Mouse (Mus musculus) embryonic facial prominence, embryonic 15.5 days (tissue): Measurements from ENCODE around the gene Zdhhc14. TPM values are rescaled to one million over a fixed set of nuclear protein-coding genes. Genes with fewer than 3 reads are reported as not detected.

Experiments
- ATAC-seq: fragments of 200-750 bp; cut with Nextera tagmentation; 2 replicates; pipeline ENCODE4 v1.8.0; 2017; ENCODE audit warnings: low read depth, moderate TSS enrichment; ENCODE audit not compliant: insufficient number of reproducible peaks, low FRiP score, low TSS enrichment
- H3K27ac ChIP-seq: fragments of 300-500 bp; sonication (generic); replicated peaks from 2 replicates; pipeline ENCODE4 v1.5.1; 2015; ENCODE audit warnings: mild to moderate bottlenecking, inconsistent platforms
- H3K27me3 ChIP-seq: fragments of 300-500 bp; sonication (generic); 2 replicates; pipeline ENCODE4 v1.6.1; 2015; ENCODE audit warnings: inconsistent platforms
- H3K36me3 ChIP-seq: fragments of 300-500 bp; sonication (generic); 2 replicates; pipeline ENCODE4 v1.6.1; 2015; ENCODE audit warnings: mild to moderate bottlenecking, inconsistent platforms
- H3K4me1 ChIP-seq: fragments of 300-500 bp; sonication (generic); 2 replicates; pipeline ENCODE4 v1.6.1; 2015; ENCODE audit warnings: inconsistent platforms
- H3K4me2 ChIP-seq: fragments of 300-500 bp; sonication (generic); replicated peaks from 2 replicates; pipeline ENCODE4 v1.6.1; 2015; ENCODE audit warnings: mild to moderate bottlenecking, inconsistent platforms
- H3K4me3 ChIP-seq: fragments of 300-500 bp; sonication (generic); replicated peaks from 2 replicates; pipeline ENCODE4 v1.5.1; 2015; ENCODE audit warnings: mild to moderate bottlenecking, inconsistent platforms
- H3K9ac ChIP-seq: fragments of 300-500 bp; sonication (generic); 2 replicates; pipeline ENCODE4 v1.6.1; 2015; ENCODE audit warnings: inconsistent platforms
- H3K9me3 ChIP-seq: fragments of 300-500 bp; sonication (generic); replicated peaks from 2 replicates; pipeline ENCODE4 v1.6.1; 2016; ENCODE audit warnings: inconsistent platforms
- WGBS: fragments of 180-500 bp; shearing (Covaris S2); methylation state at CpG from one replicate; pipeline ENCODE4 v1.1.7; 2015; 5-methylcytosine and 5-hydroxymethylcytosine counted together
- polyA plus RNA-seq: library from polyadenylated mRNA; unstranded; fragments of >200 nt; fragmentation: Nextera tagmentation; extraction: Ambion mirVana; gene quantifications from 2 replicates; pipeline ENCODE4 v1.2.1, GENCODE M21; 2015

Zdhhc14 gene
- polyA plus RNA-seq, 1 experiment from 2014 or later: 5.2 TPM

- Histone ChIP-seq H3K4me1 (0 out of 2 replicates have a peak, but pooled peaks cover 5% of the 10 kb centered on the region), H3K9ac (no peak overlapping the region), H3K36me3 (no peaks in the 10 kb centered on the region), H3K9me3 (no peaks in the 10 kb centered on the region), H3K27me3 (no peaks in the 10 kb centered on the region), H3K4me2 (no peak overlapping the region), H3K4me3 (no peak overlapping the region), H3K27ac (no peak overlapping the region)
- 37% methylated on average over 7 of the region's 7 CpGs for WGBS
- no peak for ATAC-seq
Observed at GRCm38 (mm10) chr17:5668981-5669380, 176.6 kb downstream of the Zdhhc14 start.

GRCm38 (mm10) chr17:5675951-5676350, 183.6 kb downstream of the Zdhhc14 start:
- H3K4me3 ChIP-seq: no peak overlapping the region
- no peak overlapping the region for H3K27ac ChIP-seq
- ATAC-seq: no peak
- no peak overlapping the region for H3K4me2 ChIP-seq
- H3K9me3 ChIP-seq: no peaks in the 10 kb centered on the region
- 83% methylated on average over 8 of the region's 8 CpGs for WGBS
- H3K36me3 ChIP-seq: no peaks in the 10 kb centered on the region
- peaks cover 7% of the 10 kb centered on the region; the same call in 1 of the 2 replicates for H3K4me1 ChIP-seq
- no peaks in the 10 kb centered on the region for H3K27me3 ChIP-seq
- H3K9ac ChIP-seq: no peak overlapping the region

- H3K36me3 ChIP-seq: no peaks in the 10 kb centered on the region
- H3K27ac ChIP-seq: no peak overlapping the region
- no peaks in the 10 kb centered on the region for H3K27me3 ChIP-seq
- H3K9me3 ChIP-seq: no peaks in the 10 kb centered on the region
- H3K4me1 ChIP-seq: peaks cover 7% of the 10 kb centered on the region; the same call in 1 of the 2 replicates
- ATAC-seq: no peak
- no peak overlapping the region for H3K4me2 ChIP-seq
- H3K4me3 ChIP-seq: no peak overlapping the region
- no peak overlapping the region for H3K9ac ChIP-seq
- WGBS: 21% methylated on average over 1 of the region's 1 CpGs
Observed at GRCm38 (mm10) chr17:5679315-5679714, 187.0 kb downstream of the Zdhhc14 start.

- H3K9me3 ChIP-seq: no peaks in the 10 kb centered on the region
- 90% methylated on average over 7 of the region's 7 CpGs for WGBS
- no peaks in the 10 kb centered on the region for H3K27me3 ChIP-seq
- no peak overlapping the region for H3K4me2 ChIP-seq
- H3K4me3 ChIP-seq: no peak overlapping the region
- H3K27ac ChIP-seq: no peak overlapping the region
- H3K9ac ChIP-seq: no peak overlapping the region
- H3K36me3 ChIP-seq: no peaks in the 10 kb centered on the region
- no peak for ATAC-seq
- H3K4me1 ChIP-seq: no peaks in the 10 kb centered on the region
Observed at GRCm38 (mm10) chr17:5685324-5685723, 193.0 kb downstream of the Zdhhc14 start.

GRCm38 (mm10) chr17:5687810-5688209, 195.5 kb downstream of the Zdhhc14 start:
- 79% methylated on average over 4 of the region's 4 CpGs for WGBS
- H3K4me3 ChIP-seq: no peak overlapping the region
- no peaks in the 10 kb centered on the region for H3K9me3 ChIP-seq
- H3K4me2 ChIP-seq: no peak overlapping the region
- no peaks in the 10 kb centered on the region for H3K36me3 ChIP-seq
- no peaks in the 10 kb centered on the region for H3K27me3 ChIP-seq
- H3K4me1 ChIP-seq: no peaks in the 10 kb centered on the region
- H3K9ac ChIP-seq: no peak overlapping the region
- ATAC-seq: no peak
- no peak overlapping the region for H3K27ac ChIP-seq

- no peak overlapping the region for H3K4me2 ChIP-seq
- H3K4me1 ChIP-seq: 0 out of 2 replicates have a peak, but pooled peaks cover 3% of the 10 kb centered on the region
- WGBS: 87% methylated on average over 2 of the region's 2 CpGs
Observed at GRCm38 (mm10) chr17:5688222-5688621, 195.9 kb downstream of the Zdhhc14 start.

GRCm38 (mm10) chr17:5688669-5689068, 196.3 kb downstream of the Zdhhc14 start:
- Histone ChIP-seq H3K4me3 (no peak overlapping the region), H3K27me3 (no peaks in the 10 kb centered on the region), H3K9me3 (no peaks in the 10 kb centered on the region), H3K9ac (no peak overlapping the region), H3K4me2 (no peak overlapping the region), H3K36me3 (no peaks in the 10 kb centered on the region), H3K4me1 (0 out of 2 replicates have a peak, but pooled peaks cover 3% of the 10 kb centered on the region), H3K27ac (no peak overlapping the region)
- no peak for ATAC-seq

More at GRCm38 (mm10) chr17:5688222-5688621, 195.9 kb downstream of the Zdhhc14 start:
- no peak overlapping the region for H3K4me3 ChIP-seq
- H3K27ac ChIP-seq: no peak overlapping the region
- no peak for ATAC-seq
- no peak overlapping the region for H3K9ac ChIP-seq
- no peaks in the 10 kb centered on the region for H3K9me3 ChIP-seq
- no peaks in the 10 kb centered on the region for H3K27me3 ChIP-seq
- H3K36me3 ChIP-seq: no peaks in the 10 kb centered on the region

GRCm38 (mm10) chr17:5690746-5691535, 198.6 kb downstream of the Zdhhc14 start:
- Histone ChIP-seq H3K4me3 (no peak overlapping the region), H3K9ac (no peak overlapping the region), H3K9me3 (no peaks in the 10 kb centered on the region), H3K4me2 (no peak overlapping the region), H3K4me1 (0 out of 2 replicates have a peak, but pooled peaks cover 3% of the 10 kb centered on the region), H3K36me3 (no peaks in the 10 kb centered on the region), H3K27me3 (no peaks in the 10 kb centered on the region), H3K27ac (no peak overlapping the region)
- ATAC-seq: no peak
- WGBS: 74% methylated on average over 8 of the region's 8 CpGs

GRCm38 (mm10) chr17:5692661-5693060, 200.3 kb downstream of the Zdhhc14 start:
- no peak overlapping the region for H3K27ac ChIP-seq

GRCm38 (mm10) chr17:5693256-5693655, 200.9 kb downstream of the Zdhhc14 start:
- WGBS: 61% methylated on average over 7 of the region's 7 CpGs

More at GRCm38 (mm10) chr17:5692661-5693060, 200.3 kb downstream of the Zdhhc14 start:
- WGBS: 62% methylated on average over 3 of the region's 3 CpGs
- no peak overlapping the region for H3K4me2 ChIP-seq
- no peak for ATAC-seq
- no peak overlapping the region for H3K9ac ChIP-seq
- no peaks in the 10 kb centered on the region for H3K36me3 ChIP-seq
- no peak overlapping the region for H3K4me3 ChIP-seq
- H3K4me1 ChIP-seq: 0 out of 2 replicates have a peak, but pooled peaks cover 3% of the 10 kb centered on the region
- no peaks in the 10 kb centered on the region for H3K9me3 ChIP-seq
- no peaks in the 10 kb centered on the region for H3K27me3 ChIP-seq

GRCm38 (mm10) chr17:5698447-5699096, 206.2 kb downstream of the Zdhhc14 start:
- WGBS: 47% methylated on average over 7 of the region's 7 CpGs
- H3K4me3 ChIP-seq: no peak overlapping the region

More at GRCm38 (mm10) chr17:5693256-5693655, 200.9 kb downstream of the Zdhhc14 start:
- no peaks in the 10 kb centered on the region for H3K27me3 ChIP-seq
- H3K4me2 ChIP-seq: no peak overlapping the region
- H3K4me1 ChIP-seq: 0 out of 2 replicates have a peak, but pooled peaks cover 3% of the 10 kb centered on the region
- no peaks in the 10 kb centered on the region for H3K9me3 ChIP-seq
- no peak overlapping the region for H3K27ac ChIP-seq
- H3K36me3 ChIP-seq: no peaks in the 10 kb centered on the region
- no peak overlapping the region for H3K9ac ChIP-seq
- H3K4me3 ChIP-seq: no peak overlapping the region
- ATAC-seq: 0 out of 2 replicates have a peak, but pooled peaks have one; percentile 27

More at GRCm38 (mm10) chr17:5698447-5699096, 206.2 kb downstream of the Zdhhc14 start:
- H3K27me3 ChIP-seq: no peaks in the 10 kb centered on the region
- H3K9ac ChIP-seq: no peak overlapping the region
- H3K9me3 ChIP-seq: no peaks in the 10 kb centered on the region
- ATAC-seq: no peak
- H3K4me1 ChIP-seq: 0 out of 2 replicates have a peak, but pooled peaks cover 6% of the 10 kb centered on the region
- no peak overlapping the region for H3K4me2 ChIP-seq
- no peaks in the 10 kb centered on the region for H3K36me3 ChIP-seq
- H3K27ac ChIP-seq: 0 out of 2 replicates have a peak overlapping the region, but pooled peaks have one; percentile 39
